Mouse (Mus musculus) heart, postnatal 0 days (tissue): ENCODE measurements around the gene Galntl6.

Experiments used
- CTCF ChIP-seq: IDR thresholded peaks from 2 replicates; pipeline ENCODE4 v1.5.1; 2016; ENCODE audit warnings: antibody characterized with exemption, control low read depth, low read depth
- EP300 ChIP-seq: IDR thresholded peaks from 2 replicates; pipeline ENCODE4 v1.6.1; 2016; ENCODE audit warnings: antibody characterized with exemption, low read depth

GRCm38 (mm10) chr8:57800327-57800726 lies 1112.1 kb downstream of the Galntl6 start:
- TF ChIP-seq CTCF, result peak; percentile 83
- TF ChIP-seq EP300, result no peak
